Mouse (Mus musculus) intestine, embryonic 14.5 days (tissue): ENCODE results near the gene Hoxd10. TPM values are rescaled to one million over a fixed set of nuclear protein-coding genes. Genes with fewer than 3 reads are reported as not detected.

Source experiments
- ATAC-seq: fragments of 200-750 bp; cut with Nextera tagmentation; replicated peaks from 2 replicates; pipeline ENCODE4 v1.8.0; 2017; ENCODE audit warnings: low read depth, moderate number of reproducible peaks, moderate TSS enrichment, moderate library complexity; ENCODE audit not compliant: low FRiP score, low TSS enrichment
- DNase-seq: peaks from one replicate; pipeline ENCODE4 v3.0.0-alpha.2; 2018; ENCODE audit warnings: low spot score
- H3K27ac ChIP-seq: fragments of 300-500 bp; sonication (generic); 2 replicates; pipeline ENCODE4 v1.5.1; 2014; ENCODE audit warnings: low read depth, mild to moderate bottlenecking, control low read depth
- H3K27me3 ChIP-seq: fragments of 300-500 bp; sonication (generic); replicated peaks from 2 replicates; pipeline ENCODE4 v1.6.1; 2014; ENCODE audit warnings: low read length, control low read depth; ENCODE audit not compliant: control insufficient read depth, insufficient read depth
- H3K36me3 ChIP-seq: fragments of 300-500 bp; sonication (generic); 2 replicates; pipeline ENCODE4 v1.6.1; 2014; ENCODE audit warnings: low read length, control low read depth; ENCODE audit not compliant: control insufficient read depth, insufficient read depth
- H3K4me1 ChIP-seq: fragments of 300-500 bp; sonication (generic); replicated peaks from 2 replicates; pipeline ENCODE4 v1.6.1; 2014; ENCODE audit warnings: low read length, control low read depth, mixed read lengths; ENCODE audit not compliant: control insufficient read depth, insufficient read depth
- H3K4me2 ChIP-seq: fragments of 300-500 bp; sonication (generic); 2 replicates; pipeline ENCODE4 v1.6.1; 2014; ENCODE audit warnings: low read length
- H3K4me3 ChIP-seq: fragments of 300-500 bp; sonication (generic); 2 replicates; pipeline ENCODE4 v1.5.1; 2014; ENCODE audit warnings: low read depth, low read length, control low read depth, mixed read lengths
- H3K9ac ChIP-seq: fragments of 300-500 bp; sonication (generic); 2 replicates; pipeline ENCODE4 v1.6.1; 2014; ENCODE audit warnings: mild to moderate bottlenecking, low read length
- H3K9me3 ChIP-seq: fragments of 300-500 bp; sonication (generic); 2 replicates; pipeline ENCODE4 v1.6.1; 2016; ENCODE audit warnings: low read length, control low read depth; ENCODE audit not compliant: control insufficient read depth
- WGBS: fragments of 180-500 bp; shearing (Covaris S2); extraction: QIAGEN DNeasy Blood & Tissue Kit; methylation state at CpG from one replicate; pipeline ENCODE4 v1.1.7; 2014; 5-methylcytosine and 5-hydroxymethylcytosine counted together
- polyA plus RNA-seq: library from polyadenylated mRNA; unstranded; fragments of >200 nt; fragmentation: Nextera tagmentation; extraction: Ambion mirVana; gene quantifications from 2 replicates; pipeline ENCODE4 v1.2.1, GENCODE M21; 2014

The Hoxd10 gene
- polyA plus RNA-seq, 1 experiment from 2014 or later = 7.8 TPM

DNA sequence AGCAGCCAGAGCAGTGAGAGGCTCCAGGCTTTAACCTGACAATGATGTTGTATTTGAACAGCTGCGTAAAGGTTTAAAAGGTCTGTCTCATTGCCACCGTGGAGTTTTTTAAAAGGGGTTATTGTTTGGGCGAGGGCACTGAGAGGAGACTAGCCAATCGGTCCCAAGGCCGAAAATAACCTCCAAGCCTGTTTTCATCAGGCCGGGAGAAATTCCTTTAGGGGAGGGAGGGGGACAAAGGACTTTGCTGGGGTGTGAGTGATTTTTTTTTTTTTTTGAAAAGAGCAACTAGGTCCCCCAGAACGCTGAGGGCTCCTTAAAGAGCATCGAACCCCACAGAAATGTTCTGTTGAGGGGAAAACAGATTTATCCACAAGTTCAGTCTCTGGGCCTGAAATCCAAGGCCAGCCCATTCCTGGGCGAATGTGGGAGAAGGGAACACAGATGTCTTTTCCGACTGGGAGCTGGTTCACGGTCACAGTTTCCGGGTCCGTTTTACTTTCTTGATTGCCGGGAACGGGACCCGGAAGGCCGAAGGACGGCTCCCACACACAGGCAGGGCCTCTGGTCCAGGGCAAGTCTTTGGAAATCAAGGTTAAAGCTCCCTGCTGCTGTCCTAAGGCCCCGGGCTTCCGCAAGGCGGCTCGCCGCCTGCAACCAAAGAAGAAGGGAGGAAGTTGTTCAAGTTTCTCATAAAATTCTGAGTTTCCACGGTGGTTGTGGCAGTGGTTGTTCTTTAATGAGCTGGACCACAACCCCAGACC is 2.0 kb upstream of the Hoxd10 start:
- H3K27ac ChIP-seq = peak overlapping the region; percentile 59
- WGBS = 3% methylated on average over 24 of the region's 24 CpGs
- H3K9ac ChIP-seq = peak overlapping the region; percentile 42
- H3K36me3 ChIP-seq = no peaks in the 10 kb centered on the region
- H3K9me3 ChIP-seq = no peaks in the 10 kb centered on the region
- H3K4me1 ChIP-seq = no peaks in the 10 kb centered on the region
- DNase-seq = peak; percentile 80
- ATAC-seq = no peak
- H3K4me2 ChIP-seq = peak overlapping the region; percentile 29
- H3K4me3 ChIP-seq = peak overlapping the region; percentile 13
- peaks cover 100% of the 10 kb centered on the region for H3K27me3 ChIP-seq

DNA sequence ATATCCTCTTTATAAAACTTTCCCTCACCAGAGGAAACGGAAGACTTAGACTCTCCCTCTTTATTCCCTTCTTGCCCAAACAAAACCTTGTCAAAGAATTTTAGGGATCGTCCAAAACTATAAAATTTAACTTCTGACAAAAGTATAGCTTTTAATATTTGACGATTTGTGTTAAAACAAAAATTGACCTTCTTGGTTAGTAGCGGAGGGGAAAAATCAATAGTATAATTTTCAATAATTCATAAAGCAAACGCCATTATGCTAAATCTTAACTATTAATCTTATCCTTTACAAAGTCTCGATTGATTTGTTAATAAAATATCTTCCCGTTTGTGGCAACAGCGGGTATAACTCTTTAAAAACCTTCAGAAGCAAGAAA is 1.4 kb upstream of the Hoxd10 start:
- no peak for ATAC-seq
- peak overlapping the region; percentile 42 for H3K9ac ChIP-seq

DNA sequence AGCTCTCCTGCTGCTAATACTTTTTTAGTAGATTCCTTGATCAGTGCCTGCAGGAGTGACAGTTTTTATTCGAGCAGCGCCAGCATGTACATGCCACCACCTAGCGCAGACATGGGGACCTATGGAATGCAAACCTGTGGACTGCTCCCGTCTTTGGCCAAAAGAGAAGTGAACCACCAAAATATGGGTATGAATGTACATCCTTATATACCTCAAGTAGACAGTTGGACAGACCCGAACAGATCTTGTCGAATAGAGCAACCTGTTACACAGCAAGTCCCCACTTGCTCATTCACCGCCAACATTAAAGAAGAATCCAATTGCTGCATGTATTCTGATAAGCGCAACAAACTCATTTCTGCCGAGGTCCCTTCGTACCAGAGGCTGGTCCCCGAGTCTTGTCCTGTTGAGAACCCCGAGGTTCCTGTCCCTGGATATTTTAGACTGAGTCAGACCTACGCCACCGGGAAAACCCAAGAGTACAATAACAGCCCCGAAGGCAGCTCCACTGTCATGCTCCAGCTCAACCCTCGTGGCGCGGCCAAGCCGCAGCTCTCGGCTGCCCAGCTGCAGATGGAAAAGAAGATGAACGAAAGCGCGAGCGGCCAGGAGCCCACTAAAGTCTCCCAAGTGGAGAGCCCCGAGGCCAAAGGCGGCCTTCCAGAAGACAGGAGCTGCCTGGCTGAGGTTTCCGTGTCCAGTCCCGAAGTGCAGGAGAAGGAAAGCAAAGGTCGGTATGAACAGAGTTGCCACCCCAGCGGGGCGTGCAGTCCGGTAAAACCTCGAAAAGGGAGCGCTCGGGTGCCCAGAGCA is 477 bp downstream of the Hoxd10 start:
- H3K4me1 ChIP-seq = no peaks in the 10 kb centered on the region
- no peaks in the 10 kb centered on the region for H3K36me3 ChIP-seq
- no peaks in the 10 kb centered on the region for H3K9me3 ChIP-seq
- WGBS = 6% methylated on average over 35 of the region's 35 CpGs
- peak overlapping the region; percentile 53 for H3K9ac ChIP-seq
- no peak for DNase-seq
- peaks cover 100% of the 10 kb centered on the region for H3K27me3 ChIP-seq
- H3K27ac ChIP-seq = peak overlapping the region; percentile 57
- no peak for ATAC-seq
- peak overlapping the region; percentile 30 for H3K4me3 ChIP-seq
- peak overlapping the region; percentile 41 for H3K4me2 ChIP-seq

More for the DNA sequence above, 1.4 kb upstream of the Hoxd10 start:
- WGBS = 12% methylated on average over 8 of the region's 8 CpGs
- no peaks in the 10 kb centered on the region for H3K9me3 ChIP-seq
- H3K4me1 ChIP-seq = no peaks in the 10 kb centered on the region
- H3K27me3 ChIP-seq = peaks cover 100% of the 10 kb centered on the region
- peak overlapping the region; percentile 59 for H3K27ac ChIP-seq
- DNase-seq = no peak
- peak overlapping the region; percentile 30 for H3K4me3 ChIP-seq
- H3K4me2 ChIP-seq = peak overlapping the region; percentile 29
- no peaks in the 10 kb centered on the region for H3K36me3 ChIP-seq

DNA sequence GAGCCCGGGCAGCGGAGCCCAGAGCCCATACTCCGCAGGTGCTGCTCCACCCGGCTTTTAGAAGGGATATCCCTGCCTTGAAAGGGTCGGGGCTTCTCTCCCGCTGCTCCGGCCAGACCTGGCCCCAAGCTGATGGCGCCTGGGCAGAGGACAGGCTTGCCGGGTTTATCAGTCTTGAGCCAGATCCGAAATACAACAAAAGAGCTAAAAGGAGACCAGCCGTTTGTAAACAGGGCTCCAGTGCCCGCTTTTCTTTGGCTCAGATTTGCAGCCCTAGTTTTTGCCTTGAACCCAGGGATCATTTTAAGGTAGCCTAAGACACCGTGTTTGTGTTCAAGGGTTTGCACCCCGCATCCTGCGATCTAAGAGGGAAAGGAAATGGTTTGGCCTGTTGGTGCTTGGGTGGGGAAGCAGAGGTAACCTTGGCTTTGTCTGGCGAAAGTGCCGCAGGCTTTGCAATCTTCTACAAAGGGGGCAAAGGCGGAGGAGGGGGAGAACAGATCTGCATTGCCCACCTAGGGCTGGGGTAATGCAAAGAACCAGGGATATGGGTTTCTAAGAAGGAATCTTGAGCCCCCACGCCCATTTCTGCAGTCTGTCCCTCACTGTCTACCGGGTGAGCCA is 1.2 kb downstream of the Hoxd10 start:
- ATAC-seq (no peak), DNase-seq (no peak)
- Histone ChIP-seq H3K4me3 (peak overlapping the region; percentile 30), H3K27ac (peak overlapping the region; percentile 57), H3K36me3 (no peaks in the 10 kb centered on the region), H3K9me3 (no peaks in the 10 kb centered on the region), H3K27me3 (peaks cover 100% of the 10 kb centered on the region), H3K4me1 (no peaks in the 10 kb centered on the region), H3K9ac (peak overlapping the region; percentile 53), H3K4me2 (peak overlapping the region; percentile 41)
- 6% methylated on average over 20 of the region's 20 CpGs for WGBS

DNA sequence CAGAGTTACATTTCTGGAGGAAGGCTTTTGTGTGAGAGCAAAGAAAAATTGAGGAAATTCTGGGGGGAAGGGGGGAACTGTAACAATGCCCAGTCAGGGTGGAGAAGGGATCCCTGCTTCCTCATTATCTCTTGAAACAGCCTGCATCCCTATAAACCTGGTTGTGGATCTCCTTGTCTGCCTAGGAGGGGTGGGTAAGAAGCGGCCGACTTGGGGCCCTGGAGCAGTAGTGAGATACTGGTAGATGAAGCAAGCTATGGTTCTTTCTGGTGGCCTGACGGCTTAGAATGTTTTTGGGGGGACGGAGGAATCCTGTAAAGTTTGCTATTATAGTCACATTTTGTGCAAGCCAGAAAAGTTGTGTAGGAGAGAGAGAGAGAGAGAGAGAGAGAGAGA is 1.7 kb downstream of the Hoxd10 start:
- H3K27me3 ChIP-seq = peaks cover 100% of the 10 kb centered on the region
- H3K27ac ChIP-seq = peak overlapping the region; percentile 57; the same call in 1 of the 2 replicates
- H3K9ac ChIP-seq = peak overlapping the region; percentile 53
- no peak for DNase-seq
- no peaks in the 10 kb centered on the region for H3K9me3 ChIP-seq
- peak overlapping the region; percentile 41; the same call in 1 of the 2 replicates for H3K4me2 ChIP-seq
- H3K4me3 ChIP-seq = peak overlapping the region; percentile 30
- WGBS = 12% methylated on average over 4 of the region's 4 CpGs
- no peaks in the 10 kb centered on the region for H3K4me1 ChIP-seq
- no peak for ATAC-seq
- H3K36me3 ChIP-seq = no peaks in the 10 kb centered on the region

GRCm38 (mm10) chr2:74694066-74694465 is 2.3 kb downstream of the Hoxd10 start:
- peak overlapping the region; percentile 16; the same call in 1 of the 2 replicates for H3K4me2 ChIP-seq
- no peaks in the 10 kb centered on the region for H3K9me3 ChIP-seq
- H3K4me3 ChIP-seq = peak overlapping the region; percentile 30
- no peak for ATAC-seq
- peak; percentile 77 for DNase-seq
- H3K27ac ChIP-seq = peak overlapping the region; percentile 57; the same call in 1 of the 2 replicates
- H3K36me3 ChIP-seq = no peaks in the 10 kb centered on the region
- peaks cover 100% of the 10 kb centered on the region for H3K27me3 ChIP-seq
- WGBS = 4% methylated on average over 16 of the region's 16 CpGs
- no peak overlapping the region for H3K9ac ChIP-seq
- H3K4me1 ChIP-seq = no peaks in the 10 kb centered on the region

DNA sequence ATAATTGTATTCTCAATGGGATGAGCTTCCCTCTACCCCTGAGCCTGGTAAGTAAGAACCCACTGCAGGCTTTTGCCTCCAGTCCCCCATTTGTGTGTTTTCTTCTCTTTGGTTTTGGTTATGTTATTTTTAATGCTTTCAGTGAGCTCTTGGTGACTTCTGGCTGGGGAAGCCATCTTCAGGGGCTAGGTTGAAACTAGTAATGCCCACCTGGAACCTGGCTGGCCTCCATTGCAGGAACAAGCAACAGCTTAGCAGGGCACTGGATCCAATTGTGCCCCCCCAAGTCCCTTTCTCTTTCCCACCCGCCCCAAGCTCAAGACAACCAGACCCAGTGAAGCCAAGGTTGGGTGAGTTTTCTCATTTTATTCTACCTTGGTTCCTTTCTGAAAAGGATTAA is 3.7 kb downstream of the Hoxd10 start:
- DNase-seq = peak; percentile 51
- 13% methylated on average over 1 of the region's 1 CpGs for WGBS
- H3K4me1 ChIP-seq = no peaks in the 10 kb centered on the region
- peak overlapping the region; percentile 51; the same call in 1 of the 2 replicates for H3K4me2 ChIP-seq
- peak overlapping the region; percentile 30; the same call in 1 of the 2 replicates for H3K4me3 ChIP-seq
- peak overlapping the region; percentile 2; the same call in 1 of the 2 replicates for H3K9ac ChIP-seq
- ATAC-seq = no peak
- H3K27me3 ChIP-seq = peaks cover 100% of the 10 kb centered on the region
- H3K36me3 ChIP-seq = no peaks in the 10 kb centered on the region
- no peaks in the 10 kb centered on the region for H3K9me3 ChIP-seq
- peak overlapping the region; percentile 76; the same call in 1 of the 2 replicates for H3K27ac ChIP-seq

DNA sequence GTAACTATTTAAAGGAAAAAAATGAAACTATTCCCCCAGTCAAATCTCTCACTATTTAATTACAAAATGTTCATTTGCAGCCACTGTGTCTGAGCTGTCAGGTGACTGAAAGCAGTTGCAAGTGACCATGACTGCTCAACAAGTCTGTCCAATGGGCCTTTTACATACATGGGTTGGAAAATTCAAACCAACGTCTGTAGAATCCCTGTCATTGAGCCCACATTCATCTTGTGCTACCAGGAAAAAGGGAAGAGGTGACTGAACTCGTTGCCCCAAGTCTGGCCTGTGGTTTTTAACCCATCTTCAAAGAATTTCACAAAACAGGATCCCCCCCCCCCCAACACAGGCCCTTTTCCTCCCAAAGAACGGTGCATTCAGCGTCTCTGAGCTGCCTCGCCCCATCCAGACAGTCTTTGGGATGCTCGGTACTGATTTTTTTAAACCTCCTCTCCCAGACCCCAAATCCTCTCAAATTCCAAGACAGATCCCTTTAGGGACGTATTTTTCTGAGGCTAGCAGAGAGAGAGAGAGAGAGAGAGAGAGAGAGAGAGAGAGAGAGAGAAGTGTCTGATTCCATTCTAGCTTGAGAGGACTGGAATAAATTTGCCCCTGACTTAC is 4.2 kb downstream of the Hoxd10 start:
- peak overlapping the region; percentile 2; the same call in 1 of the 2 replicates for H3K9ac ChIP-seq
- peak overlapping the region; percentile 51 for H3K4me2 ChIP-seq
- no peaks in the 10 kb centered on the region for H3K9me3 ChIP-seq
- peaks cover 100% of the 10 kb centered on the region for H3K27me3 ChIP-seq
- 13% methylated on average over 7 of the region's 7 CpGs for WGBS
- no peaks in the 10 kb centered on the region for H3K36me3 ChIP-seq
- ATAC-seq (no peak), DNase-seq (peak; percentile 50)
- H3K4me3 ChIP-seq = no peak overlapping the region
- no peaks in the 10 kb centered on the region for H3K4me1 ChIP-seq
- H3K27ac ChIP-seq = peak overlapping the region; percentile 76
